Mouse (Mus musculus): ENCODE results near the gene Ubqln4.
"Not testable (repeated sequence)": the region's sequence is repeated elsewhere in the genome, so short reads cannot be mapped to it uniquely, and the experiment has no call there.

The Ubqln4 gene

DNA sequence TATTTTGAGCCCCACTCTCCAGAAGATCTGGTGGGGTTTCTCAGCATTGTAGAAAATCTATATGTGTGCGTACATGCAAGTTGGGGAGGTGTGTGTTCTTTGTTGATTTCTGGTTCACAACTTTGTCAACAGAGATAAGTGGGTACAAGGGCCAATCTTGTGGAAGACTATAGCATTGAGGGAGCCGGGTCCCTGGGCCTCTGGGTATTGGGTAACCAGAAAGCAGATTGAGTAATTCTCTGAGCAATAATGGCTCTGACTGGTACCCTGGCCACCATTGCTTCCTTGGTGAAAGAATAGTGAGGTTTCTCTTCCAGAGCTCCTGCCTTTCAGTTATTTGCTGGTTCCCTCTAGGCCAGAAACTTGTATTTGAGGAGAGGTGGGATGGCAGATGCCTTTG is 15.5 kb downstream of the Ubqln4 start:
- no peak for DNase-seq

DNA sequence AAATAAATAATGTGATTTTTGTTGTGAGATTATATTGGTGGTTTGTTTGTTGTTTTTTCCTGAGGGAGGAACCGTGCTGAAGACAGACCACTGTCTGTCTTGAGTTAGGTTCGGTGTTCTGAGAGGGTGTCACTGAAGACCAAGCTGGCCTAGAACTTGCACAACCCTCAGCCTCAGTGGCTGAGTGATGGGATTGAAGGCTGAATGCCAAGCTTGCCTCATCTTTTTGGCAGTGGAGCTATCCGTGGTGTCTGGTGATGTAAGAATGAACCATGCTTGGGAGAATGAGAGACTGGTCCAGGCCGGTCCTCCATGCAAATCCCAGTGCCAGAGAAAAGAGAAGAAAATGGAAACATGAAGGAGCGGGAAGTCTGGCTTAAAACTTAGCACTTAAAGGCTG is 16.1 kb downstream of the Ubqln4 start:
- no peak for DNase-seq

DNA sequence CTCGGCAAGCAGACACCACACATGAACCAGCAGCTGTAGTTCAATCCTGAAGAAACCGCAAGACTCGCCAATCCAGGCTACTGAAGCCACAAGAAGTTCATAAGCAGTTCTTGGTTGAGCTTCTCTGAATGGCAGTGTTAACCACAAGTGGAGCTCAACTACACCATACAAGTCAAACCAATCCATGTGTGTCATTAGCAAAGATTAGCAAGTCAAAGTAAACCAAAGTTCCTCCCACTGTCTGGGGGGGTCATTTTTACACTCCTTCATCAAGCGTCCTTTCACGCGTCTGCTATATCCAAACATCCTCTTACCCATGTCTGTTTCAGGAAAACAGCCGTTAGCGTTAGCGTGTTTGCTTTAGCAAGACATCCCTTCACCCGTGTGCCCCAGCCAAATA is 16.8 kb downstream of the Ubqln4 start:
- DNase-seq: no peak

DNA sequence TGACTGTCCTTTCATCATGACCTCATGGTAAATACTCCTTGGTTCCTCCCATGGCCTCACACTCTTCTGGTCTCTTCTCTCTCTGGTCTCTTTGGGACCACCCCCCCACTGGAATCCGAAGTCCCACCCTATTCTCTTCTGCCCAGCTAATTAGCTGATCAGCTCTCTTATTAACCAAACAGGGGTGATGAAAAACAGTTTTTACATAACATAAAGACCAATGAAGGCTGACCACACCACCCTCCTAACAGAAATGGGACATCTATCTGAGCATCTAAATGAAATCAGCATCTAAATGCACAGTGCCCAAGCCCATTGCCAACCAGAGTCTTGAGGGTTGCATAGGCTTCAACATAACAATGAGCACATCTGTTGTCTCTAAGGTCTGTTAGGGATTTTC is 18.3 kb downstream of the Ubqln4 start:
- DNase-seq: no peak

DNA sequence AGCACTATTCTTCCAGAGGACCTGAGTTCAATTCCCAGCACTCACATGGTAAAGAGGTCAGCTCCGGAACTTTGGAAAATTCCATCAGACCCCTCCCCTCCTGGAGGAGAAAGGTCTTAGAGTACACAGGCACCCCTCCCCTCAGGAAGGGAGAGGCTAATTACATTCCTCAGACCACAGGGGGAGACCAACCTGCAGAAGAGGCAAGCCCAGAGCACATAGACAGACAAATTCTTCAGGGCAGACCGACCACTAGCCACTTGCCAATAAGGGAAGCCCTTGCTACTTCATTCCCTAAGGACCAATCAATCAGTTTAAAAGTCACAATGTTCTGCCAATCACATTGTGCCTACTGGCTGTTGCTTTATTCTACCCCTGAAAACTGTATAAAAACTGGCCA is 19.3 kb downstream of the Ubqln4 start:
- no peak for DNase-seq

DNA sequence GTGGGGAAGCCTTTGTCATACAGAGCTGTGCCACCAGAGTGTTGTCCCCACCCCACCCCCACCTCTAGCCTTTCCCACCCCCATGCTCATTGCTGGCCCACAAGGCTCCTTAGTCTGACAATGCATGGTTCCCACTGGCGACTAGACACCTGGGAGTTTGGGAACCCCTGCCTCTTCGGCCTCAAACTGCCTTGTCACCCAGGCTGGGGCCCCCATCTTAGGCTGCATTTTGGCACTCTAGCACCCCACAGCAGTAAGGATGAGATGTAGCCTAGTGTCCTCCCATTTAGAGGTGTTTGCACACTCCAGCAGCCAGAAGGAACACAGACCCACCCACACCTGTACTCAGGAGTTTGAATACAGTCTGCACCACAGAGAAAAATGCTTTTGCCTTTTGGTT is 20.3 kb downstream of the Ubqln4 start:
- no peak for DNase-seq

DNA sequence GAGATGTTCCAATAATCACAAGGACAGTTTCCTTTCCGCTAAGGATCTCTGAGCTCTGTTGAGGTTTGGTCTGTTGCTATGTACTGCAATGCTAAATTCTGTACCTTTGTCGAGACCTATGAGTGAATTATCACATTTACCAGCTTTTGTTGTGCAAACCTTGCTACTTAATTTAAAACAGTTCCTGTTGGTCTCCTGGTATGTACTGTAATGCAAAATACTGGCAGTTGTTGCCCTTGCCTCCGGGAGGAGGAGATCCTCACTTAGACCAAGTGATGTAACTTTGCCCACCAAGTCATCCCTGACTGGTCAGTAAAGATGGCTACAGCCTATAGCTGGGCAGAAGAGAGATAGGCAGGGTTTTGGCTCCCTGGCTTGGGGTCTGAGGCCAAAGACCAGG is 22.0 kb downstream of the Ubqln4 start, which contains the start of gene Ssr2:
Gene Ssr2 (plus strand): TSS at position 337 of the 400 bp plus-strand sequence.
- no peak for DNase-seq

DNA sequence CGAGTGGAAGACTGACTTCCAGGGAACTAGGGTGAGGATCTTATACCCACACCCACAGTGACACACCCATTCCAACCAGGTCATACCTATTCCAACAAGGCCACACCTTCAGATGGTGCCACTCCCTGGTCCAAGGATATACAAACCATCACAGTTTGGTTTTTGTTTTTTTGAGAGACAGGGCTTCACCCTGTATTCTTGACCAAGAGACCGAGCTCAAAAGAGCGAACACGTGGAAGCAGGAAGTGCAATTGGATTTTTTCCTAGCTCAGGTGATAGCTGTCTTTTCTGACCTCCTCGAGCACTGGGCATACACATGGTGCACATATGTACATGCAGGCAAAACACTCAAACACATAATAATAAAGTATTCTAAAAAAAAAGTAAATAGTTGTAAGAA is 24.3 kb downstream of the Ubqln4 start:
- DNase-seq: not testable (repeated sequence)

DNA sequence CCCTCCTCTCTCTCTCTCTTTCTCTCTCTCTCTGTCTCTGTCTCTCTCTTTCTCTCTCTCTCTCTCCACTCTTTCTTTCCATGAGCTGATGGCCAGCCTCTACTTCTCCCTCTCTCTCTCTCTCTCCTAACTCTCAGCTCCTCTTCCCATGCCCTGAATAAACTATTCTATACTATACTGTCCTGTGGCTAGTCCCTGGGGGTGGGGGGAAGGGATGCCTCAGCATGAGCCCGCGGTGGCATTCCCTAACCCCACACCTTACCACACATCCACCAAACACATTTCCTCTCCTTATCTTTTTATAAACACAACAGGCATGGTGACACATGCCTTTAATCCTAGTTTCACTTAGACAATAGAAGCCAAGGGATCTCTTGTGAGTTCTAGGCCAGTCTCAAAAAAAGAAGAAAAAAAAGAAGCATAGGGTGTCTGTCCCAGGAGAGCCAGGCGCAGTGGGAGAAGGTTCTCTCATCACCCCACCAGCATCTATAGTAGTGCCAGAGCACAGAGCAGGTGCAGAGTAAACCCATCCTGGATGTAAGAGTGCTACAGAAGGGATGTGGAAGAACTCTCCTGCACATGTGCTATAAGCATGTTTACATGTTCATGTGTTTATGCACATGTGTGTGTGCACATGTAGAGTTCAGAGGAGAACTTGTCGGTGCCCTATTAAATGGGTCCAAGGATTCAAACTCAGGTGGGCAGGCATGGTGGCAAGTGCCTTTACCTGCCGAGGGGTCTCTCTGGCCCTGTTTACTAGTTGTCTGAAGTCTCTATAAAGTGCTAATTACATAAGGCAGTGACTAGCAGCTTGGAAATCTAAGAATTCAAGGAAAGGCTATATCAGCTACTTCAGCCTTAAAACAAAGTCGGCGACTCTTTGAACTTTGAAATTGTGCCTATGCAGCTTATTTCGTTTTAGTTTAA is 25.2 kb downstream of the Ubqln4 start:
- no peak for DNase-seq

DNA sequence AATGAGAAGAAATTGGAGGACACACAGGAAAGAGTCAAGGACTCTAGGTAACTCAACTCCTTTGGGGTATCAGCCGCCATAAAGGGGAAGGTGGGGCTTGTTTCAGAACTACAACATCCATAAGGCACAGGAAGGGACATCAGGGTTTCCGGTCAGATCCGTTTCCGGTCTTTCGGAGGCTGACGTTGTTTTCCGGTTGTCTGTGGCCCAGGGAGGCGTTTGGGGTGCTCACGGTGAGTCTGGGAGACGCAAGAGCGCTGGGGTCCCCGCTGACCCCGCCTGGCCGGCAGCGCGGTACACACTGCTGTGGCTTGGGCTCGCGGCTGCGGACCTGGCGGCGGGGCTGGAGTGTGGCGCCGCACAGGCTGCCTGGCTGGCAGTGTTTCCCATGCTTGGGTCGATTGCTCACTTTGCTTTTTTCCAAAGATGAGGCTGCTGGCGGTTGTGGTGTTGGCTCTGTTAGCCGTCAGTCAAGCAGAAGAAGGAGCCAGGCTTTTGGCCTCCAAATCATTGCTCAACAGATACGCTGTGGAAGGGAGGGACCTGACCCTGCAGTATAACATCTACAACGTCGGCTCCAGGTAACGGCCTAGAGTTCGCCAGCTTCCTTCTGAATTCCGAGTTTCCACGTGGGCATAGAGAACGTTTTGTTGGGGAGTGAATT is 26.0 kb downstream of the Ubqln4 start:
- DNase-seq: peak; percentile 72

DNA sequence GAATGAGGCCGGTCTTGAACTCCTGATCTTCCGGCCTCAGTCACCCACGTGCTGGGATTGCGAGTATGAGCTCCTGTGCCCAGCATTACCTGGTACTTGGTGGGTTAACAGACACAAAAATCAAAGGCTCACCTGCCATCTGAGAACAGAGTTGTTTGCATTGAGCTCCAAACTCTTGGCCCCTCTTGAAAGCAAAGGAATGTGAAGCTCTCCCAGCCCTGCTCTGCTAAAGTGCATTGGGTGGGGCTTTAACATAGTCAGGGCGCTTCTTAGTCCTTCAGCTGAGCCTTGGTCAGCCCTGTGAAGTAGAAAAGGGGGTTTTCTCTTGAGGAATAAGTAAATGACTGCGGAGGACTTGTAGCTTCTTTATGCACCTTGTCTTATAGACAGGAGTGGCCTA is 32.2 kb downstream of the Ubqln4 start:
- no peak for DNase-seq

DNA sequence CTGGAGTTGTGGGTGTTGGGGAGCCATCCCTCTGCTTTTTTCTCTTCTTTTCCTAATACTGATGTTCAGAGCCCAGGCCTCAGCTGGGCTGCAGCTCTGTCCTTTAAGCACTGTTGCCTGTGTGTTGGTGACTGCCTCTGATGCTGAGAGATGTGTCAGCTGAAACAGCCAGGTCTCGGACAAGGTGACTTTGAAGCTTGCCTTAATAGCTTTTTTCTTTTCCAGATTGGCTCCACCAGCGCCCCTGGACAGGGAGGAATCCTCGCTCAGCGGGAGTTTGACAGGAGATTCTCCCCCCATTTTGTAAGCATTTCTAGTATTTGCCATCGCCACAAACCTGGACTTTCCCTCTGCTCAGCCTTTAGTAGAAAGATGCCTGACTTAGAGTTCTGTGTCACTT is 33.1 kb downstream of the Ubqln4 start:
- no peak for DNase-seq

DNA sequence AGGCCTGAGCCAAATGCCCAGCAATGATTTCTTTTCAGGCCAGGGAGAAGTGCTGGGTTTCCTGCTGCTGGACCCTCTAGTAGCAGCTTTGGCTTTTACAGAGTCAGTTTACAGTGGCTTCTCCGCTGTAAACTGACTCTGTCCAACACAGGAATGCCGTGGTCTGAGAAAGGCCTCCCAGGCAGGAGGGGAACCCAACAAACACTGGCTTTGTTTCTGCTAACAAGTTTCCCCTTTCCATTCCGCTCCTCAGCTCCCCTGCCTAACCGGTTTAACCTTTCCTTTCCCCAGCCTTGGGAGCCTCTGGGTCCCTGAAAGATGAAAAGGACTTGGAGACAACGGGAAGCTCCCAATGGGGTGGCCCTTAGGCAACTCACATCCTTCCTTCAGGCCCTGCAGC is 36.7 kb downstream of the Ubqln4 start:
- DNase-seq: no peak

DNA sequence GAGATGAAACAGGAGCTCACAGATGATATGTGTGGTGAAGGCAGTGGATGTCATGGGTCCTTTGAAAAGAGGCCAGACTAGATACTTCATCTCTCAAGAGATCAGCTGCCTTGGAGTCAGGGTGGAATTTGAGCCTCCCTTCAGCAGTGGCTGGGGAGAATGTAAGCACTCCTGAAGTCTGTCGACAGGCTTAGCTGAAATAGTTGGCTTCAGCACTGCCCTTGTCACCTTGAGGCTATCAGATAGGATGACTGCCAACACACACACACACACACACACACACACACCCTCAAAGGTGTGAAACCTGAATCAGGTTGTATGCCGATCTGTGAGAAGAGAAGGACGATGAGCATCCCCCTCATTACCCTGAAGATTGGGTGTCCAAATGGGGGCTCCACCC is 37.5 kb downstream of the Ubqln4 start:
- DNase-seq: no peak

DNA sequence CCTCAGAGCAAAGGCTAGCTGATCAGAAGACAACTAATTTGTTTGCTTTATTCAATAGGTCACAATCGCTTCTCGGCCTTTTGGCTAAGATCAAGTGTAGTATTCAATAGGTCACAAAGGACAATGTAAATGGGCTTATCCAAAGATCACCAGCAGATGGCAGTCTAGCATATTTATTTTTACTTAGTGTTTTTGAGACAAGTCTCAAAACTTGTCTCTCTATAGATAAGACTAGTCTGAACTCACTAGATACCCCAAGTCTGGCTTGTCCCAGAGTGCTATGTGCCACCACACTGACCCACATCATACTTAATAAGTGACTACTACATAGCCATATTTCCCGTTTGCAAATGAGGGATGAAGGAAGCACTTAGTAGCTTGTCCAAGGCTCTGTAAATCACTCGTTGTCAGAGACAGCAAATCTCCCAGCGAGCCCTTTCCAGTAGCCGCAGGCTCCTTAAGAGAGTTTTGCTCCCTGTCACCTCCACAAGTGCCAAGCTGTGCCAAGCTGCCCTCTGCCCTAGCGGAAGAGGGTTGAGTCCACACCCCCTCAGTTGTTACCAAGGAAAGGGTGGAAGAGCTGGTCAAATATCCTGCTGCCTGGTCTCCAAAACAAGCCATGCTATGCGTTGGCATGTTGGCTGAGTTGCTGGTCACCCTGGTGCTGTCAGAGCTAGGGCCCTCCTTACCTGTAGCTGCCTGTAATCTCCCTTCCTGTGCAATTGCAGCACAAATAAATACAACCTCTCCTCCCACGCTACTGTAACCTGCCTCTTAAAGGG is 38.6 kb downstream of the Ubqln4 start:
- DNase-seq: peak; percentile 47

DNA sequence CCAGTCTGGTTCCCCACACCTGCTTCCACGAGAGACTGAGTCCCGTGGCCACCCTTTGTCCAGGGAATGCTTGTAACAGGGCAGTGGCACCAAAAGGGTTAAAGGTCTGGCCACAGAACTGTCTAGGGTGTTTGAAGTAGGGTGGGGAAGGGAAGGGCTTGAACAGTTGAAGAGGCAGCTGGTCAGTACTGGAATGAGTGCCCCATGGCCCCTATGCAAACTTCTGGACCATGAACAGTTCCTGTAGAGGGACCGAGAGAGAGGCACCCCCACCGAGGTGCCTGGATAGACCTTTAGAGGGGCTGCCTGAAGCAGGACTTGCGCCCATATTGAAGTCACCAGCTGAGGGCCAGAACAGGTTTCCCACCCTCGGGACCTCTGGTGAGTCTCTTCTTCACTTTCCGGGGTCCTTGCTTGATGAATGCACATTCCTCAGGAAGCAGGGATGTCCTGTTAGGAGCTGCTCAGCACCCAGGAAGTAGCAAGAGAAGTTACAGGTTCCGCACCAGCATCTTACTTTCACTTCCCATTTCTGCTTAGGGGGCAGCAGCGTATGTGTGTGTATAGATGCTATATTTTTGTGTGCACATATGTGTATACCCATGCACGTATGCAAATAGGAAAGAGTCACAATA is 39.5 kb downstream of the Ubqln4 start:
- peak; percentile 61 for DNase-seq

DNA sequence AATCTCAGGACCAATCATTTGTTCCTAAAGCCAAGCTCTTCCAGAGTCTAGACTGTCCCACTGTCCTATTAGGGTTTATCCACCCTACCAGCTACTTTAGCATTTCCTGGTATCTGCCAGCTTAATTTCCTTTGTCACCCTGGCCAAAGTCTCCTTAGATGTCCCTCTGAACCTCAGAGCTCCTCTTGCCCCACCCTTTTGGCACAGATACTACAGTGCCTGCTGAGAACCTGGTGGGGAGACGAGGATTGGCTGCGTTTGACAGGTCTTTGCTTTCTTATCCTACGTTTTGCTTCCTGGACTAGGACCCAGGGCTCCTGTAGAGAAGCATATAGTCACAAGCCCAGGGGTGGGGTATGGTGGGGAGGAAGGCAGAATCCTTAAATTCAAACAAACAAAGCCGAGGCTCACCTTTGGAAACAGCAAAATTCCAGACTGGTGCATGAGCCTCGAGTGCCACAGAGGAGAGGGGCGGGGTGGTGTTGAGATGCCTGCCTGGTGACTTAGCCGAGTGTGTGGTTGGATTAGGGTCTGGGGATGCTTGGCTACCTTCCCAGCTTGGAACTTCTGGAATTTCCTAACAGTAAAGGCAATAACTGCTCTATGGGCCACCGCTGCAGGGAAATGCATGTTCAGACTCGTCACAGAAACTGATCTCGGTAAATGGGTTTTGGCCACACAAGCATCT is 40.5 kb downstream of the Ubqln4 start:
- no peak for DNase-seq

DNA sequence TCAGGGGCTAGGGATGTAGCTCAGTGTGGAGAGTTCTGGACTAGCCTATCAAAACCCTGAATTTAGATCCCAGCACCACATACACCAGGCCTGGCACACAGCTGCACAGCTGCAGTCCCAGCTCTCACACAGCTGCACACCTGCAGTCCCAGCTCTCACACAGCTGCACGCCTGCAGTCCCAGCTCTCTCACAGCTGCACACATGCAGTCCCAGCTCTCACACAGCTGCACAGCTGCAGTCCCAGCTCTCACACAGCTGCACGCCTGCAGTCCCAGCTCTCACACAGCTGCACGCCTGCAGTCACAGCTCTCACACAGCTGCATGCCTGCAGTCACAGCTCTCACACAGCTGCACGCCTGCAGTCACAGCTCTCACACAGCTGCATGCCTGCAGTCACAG is 43.0 kb downstream of the Ubqln4 start:
- not testable (repeated sequence) for DNase-seq

DNA sequence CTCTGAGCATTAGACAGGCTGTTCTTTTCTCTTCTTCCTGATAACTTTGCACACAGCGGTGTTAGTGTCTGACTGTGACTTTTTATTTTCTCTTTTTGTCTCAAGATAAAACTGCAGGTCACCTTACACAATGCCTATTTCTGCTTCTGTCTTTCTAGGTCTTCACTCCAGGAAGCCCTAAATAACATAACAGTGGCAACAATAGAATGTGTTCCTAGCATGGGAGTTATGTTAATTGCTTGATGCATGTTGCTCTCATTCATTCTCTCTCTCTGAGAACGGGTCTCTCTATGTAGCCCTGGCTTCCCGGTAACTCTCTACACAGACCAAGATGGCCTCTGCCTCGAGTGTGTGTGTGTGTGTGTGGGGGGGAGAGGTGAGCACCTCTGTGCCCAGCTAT is 48.9 kb downstream of the Ubqln4 start:
- no peak for DNase-seq

DNA sequence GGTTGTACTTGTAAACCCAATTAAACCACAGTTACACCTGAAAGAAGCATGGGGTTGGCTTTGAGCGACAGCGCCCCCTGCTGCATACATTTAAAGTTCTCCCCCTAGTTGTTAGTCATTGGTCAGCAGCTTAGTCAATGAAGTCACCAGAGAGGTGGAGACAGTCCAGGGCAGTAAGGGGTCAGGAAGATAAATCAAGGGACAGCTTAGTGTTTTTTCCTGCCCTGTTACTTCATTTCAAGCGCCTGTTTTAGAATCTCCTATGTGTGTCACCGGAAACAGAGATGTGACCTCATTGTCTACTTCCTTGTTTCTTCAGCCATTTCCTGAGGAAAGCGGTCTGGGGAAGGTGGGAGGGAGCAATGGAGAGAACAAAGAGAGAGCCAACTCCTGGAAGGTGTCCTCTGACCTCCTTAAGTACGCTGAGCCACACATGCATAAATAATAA is 50.2 kb downstream of the Ubqln4 start:
- DNase-seq: peak; percentile 80

DNA sequence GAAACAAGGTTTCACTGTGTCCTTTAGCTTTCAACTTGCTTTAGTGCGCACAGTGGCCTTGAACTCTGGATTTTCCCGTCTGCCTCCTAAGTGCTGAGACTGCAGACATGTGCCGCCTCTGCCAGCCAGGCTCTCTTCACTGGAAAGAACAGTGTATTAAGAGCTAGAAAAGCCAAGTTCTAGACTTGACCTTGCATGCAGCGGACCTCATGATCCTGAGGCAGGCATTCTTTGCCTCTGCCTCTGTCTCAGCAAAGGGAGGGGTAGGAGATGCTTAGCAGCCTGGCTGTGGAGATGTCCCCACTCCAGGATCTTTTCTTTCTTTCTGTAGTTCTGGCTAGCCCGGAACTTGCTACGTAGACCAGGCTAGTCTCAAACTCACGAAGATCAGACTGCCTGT is 51.3 kb downstream of the Ubqln4 start:
- DNase-seq: no peak

DNA sequence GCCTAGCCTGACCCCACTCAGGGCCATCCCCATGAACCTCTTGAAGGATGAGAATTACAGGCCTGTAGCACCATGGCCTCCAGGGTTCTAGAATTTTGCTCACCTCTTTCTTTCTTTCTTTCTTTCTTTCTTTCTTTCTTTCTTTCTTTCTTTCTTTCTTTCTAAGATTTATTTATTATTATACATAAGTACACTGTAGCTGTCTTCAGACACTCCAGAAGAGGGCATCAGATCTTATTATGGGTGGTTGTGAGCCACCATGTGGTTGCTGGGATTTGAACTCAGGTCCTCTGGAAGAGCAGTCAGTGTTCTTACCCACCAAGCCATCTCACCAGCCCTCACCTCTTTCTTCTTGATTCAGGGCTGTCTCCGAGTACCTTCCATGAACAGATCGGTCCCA is 52.1 kb downstream of the Ubqln4 start, which contains the start of gene Arhgef2:
Gene Arhgef2 (plus strand): TSS at position 301 of the 400 bp plus-strand sequence.
- not testable (repeated sequence) for DNase-seq

Measured in thymus, postnatal 25 days (tissue).